Mouse (Mus musculus): ENCODE data around the gene Glod5. TPM values are rescaled to one million over a fixed set of nuclear protein-coding genes. Genes with fewer than 3 reads are reported as not detected.

The Glod5 gene
- total RNA-seq, 1 experiment from 2014 or later, result not detected

GRCm38 (mm10) chrX:7977892-7978291 is 40.4 kb downstream of the Glod5 start, which contains the start of gene Gata1:
TSS of gene Gata1 (minus strand) at chrX:7978071.
- no peak for ATAC-seq (ENCODE audit: extremely low read depth, insufficient number of reproducible peaks, low FRiP score, poor library complexity, severe bottlenecking)

- ATAC-seq (ENCODE audit: extremely low read depth, insufficient number of reproducible peaks, low FRiP score, poor library complexity, severe bottlenecking), result no peak
Observed at GRCm38 (mm10) chrX:7971292-7971691, 47.0 kb downstream of the Glod5 start.

GRCm38 (mm10) chrX:7968899-7969298 is 49.4 kb downstream of the Glod5 start:
- ATAC-seq (ENCODE audit: extremely low read depth, insufficient number of reproducible peaks, low FRiP score, poor library complexity, severe bottlenecking), result no peak

GRCm38 (mm10) chrX:7968226-7968625 is 50.1 kb downstream of the Glod5 start:
- no peak for ATAC-seq (ENCODE audit: extremely low read depth, insufficient number of reproducible peaks, low FRiP score, poor library complexity, severe bottlenecking)

GRCm38 (mm10) chrX:7967596-7968201 is 50.6 kb downstream of the Glod5 start:
- ATAC-seq (ENCODE audit: extremely low read depth, insufficient number of reproducible peaks, low FRiP score, poor library complexity, severe bottlenecking), result no peak

- ATAC-seq (ENCODE audit: extremely low read depth, insufficient number of reproducible peaks, low FRiP score, poor library complexity, severe bottlenecking), result no peak
Observed at GRCm38 (mm10) chrX:7966161-7966560, 52.1 kb downstream of the Glod5 start.

- ATAC-seq (ENCODE audit: extremely low read depth, insufficient number of reproducible peaks, low FRiP score, poor library complexity, severe bottlenecking), result no peak
Observed at GRCm38 (mm10) chrX:7963829-7964626, 54.3 kb downstream of the Glod5 start.

GRCm38 (mm10) chrX:7958868-7959267 is 59.4 kb downstream of the Glod5 start:
- no peak for ATAC-seq (ENCODE audit: extremely low read depth, insufficient number of reproducible peaks, low FRiP score, poor library complexity, severe bottlenecking)

Other genes with a start within 250 kb of the Glod5 start
- 261 and 293 TPM in 2 replicates for gene Gripap1, start 228.7 kb downstream of the Glod5 start, total RNA-seq (2017)
- gene Kcnd1, start 196.2 kb downstream of the Glod5 start, total RNA-seq (2017), result 2.2 and 2.6 TPM in 2 replicates
- gene Otud5, start 177.1 kb downstream of the Glod5 start, total RNA-seq (2017), result 200 and 206 TPM in 2 replicates
- gene Pim2, start 140.2 kb downstream of the Glod5 start, total RNA-seq (2017), result 9.3 and 9.5 TPM in 2 replicates
- gene Slc35a2, start 134.5 kb downstream of the Glod5 start, total RNA-seq (2017), result 23.4 and 25.0 TPM in 2 replicates
- gene Pqbp1, start 119.2 kb downstream of the Glod5 start, total RNA-seq (2017), result 190 and 213 TPM in 2 replicates
- 33.0 and 43.4 TPM in 2 replicates for gene Timm17b, start 119.1 kb downstream of the Glod5 start, total RNA-seq (2017)
- not detected in 2 replicates for gene Gm10491, start 110.7 kb downstream of the Glod5 start, total RNA-seq (2017)
- 1.9 TPM in 1 of 2 replicates, not detected in the other for gene Gm10490, start 109.0 kb downstream of the Glod5 start, total RNA-seq (2017)
- not detected in 2 replicates for gene Pcsk1n, start 98.7 kb downstream of the Glod5 start, total RNA-seq (2017)
- gene Eras, start 89.9 kb downstream of the Glod5 start, total RNA-seq (2017), result not detected in 2 replicates
- gene Hdac6, start 70.6 kb downstream of the Glod5 start, total RNA-seq (2017), result 6.4 and 9.7 TPM in 2 replicates
- gene Gata1, start 40.4 kb downstream of the Glod5 start, total RNA-seq (2017), result 1.4 and 2.0 TPM in 2 replicates
- 19.5 and 22.6 TPM in 2 replicates for gene Suv39h1, start 56.3 kb upstream of the Glod5 start, total RNA-seq (2017)
- 179 and 193 TPM in 2 replicates for gene Was, start 72.0 kb upstream of the Glod5 start, total RNA-seq (2017)
- 55.2 and 56.3 TPM in 2 replicates for gene Wdr13, start 114.4 kb upstream of the Glod5 start, total RNA-seq (2017)
- 390 and 446 TPM in 2 replicates for gene Rbm3, start 127.4 kb upstream of the Glod5 start, total RNA-seq (2017)
- gene Tbc1d25, start 157.7 kb upstream of the Glod5 start, total RNA-seq (2017), result 12.0 and 12.8 TPM in 2 replicates
- gene Ebp, start 175.0 kb upstream of the Glod5 start, total RNA-seq (2017), result 47.1 and 50.1 TPM in 2 replicates
- gene Porcn, start 188.0 kb upstream of the Glod5 start, total RNA-seq (2017), result 0.23 TPM in 1 of 2 replicates, not detected in the other
- 8.7 and 15.9 TPM in 2 replicates for gene Ftsj1, start 233.9 kb upstream of the Glod5 start, total RNA-seq (2017)